Mouse (Mus musculus): ENCODE data around the gene Unc13d.
A peak's percentile ranks its signal among the peaks of the same experiment; 100 is the strongest.

- no peak for TF ChIP-seq CTCF (IDR thresholded peaks at IDR 0.05; ENCODE audit: low read depth, low read length)
- TF ChIP-seq EP300 (IDR thresholded peaks at IDR 0.05; ENCODE audit: insufficient read depth, low read depth, low read length) = peak; percentile 92
- peak; percentile 18 for TF ChIP-seq POLR2A (IDR thresholded peaks at IDR 0.05; ENCODE audit: insufficient read depth, low read length)
Observed at GRCm38 (mm10) chr11:116030088-116030897, 47.5 kb downstream of the Unc13d start, which contains the start of gene Unk.

Measured in ES-Bruce4 (cell line).